In the genomic region with DNA sequence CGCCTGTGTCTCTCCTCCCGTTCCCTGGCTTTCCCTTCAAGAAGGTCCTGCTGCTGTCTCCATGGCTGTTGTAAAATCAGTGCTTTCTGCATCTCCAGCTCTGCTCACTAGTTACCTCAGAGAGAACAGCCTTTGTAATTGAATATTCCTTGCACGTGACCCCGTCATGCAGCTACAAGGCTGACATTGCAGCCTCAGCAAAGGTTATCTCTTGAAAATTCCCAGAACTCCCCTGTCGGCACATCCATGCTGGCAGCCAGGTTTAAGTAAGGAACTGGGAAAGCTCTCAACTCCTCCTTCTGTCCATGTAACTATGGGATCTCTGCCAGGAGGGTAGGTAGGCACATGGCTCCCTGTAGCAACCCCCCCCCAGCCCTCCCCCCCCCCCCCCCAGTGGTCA, we compare ENCODE assay signal across 11 mouse cellular contexts.
DNase-seq lines count a peak whose midpoint lies in the region; ATAC-seq and TF ChIP-seq lines count a peak whose summit lies in the region.
"Had no signal": no experiment of that assay in that cellular context is flagged by ENCODE, and none has a peak within 500 bp of the region (broad histone marks: within the 10 kb centered on the region; RNA-seq: fewer than 3 reads in every experiment).

No protein-coding gene starts in this region.

- no peak overlapping the region for H3K4me2 ChIP-seq in forebrain, embryonic 12.5 days
- H3K4me2 ChIP-seq in forebrain, embryonic 11.5 days (ENCODE audit: low read depth, low read length, severe bottlenecking) = no peak overlapping the region
- no peak overlapping the region for H3K4me2 ChIP-seq in midbrain, embryonic 13.5 days (replicated peaks)
- no peak overlapping the region for H3K4me2 ChIP-seq in hindbrain, postnatal 0 days (ENCODE audit: low read depth, low read length)
- H3K4me2 ChIP-seq: embryonic facial prominence, embryonic 12.5 days; liver, embryonic 11.5 days had no signal

- peaks cover 61% of the 10 kb centered on the region for H3K4me1 ChIP-seq in forebrain, embryonic 12.5 days
- H3K4me1 ChIP-seq in forebrain, embryonic 11.5 days (replicated peaks; ENCODE audit: control insufficient read depth, insufficient read depth, low read length) = peaks cover 8% of the 10 kb centered on the region
- peaks cover 75% of the 10 kb centered on the region for H3K4me1 ChIP-seq in midbrain, embryonic 13.5 days (replicated peaks)
- peaks cover 77% of the 10 kb centered on the region for H3K4me1 ChIP-seq in midbrain, embryonic 10.5 days
- H3K4me1 ChIP-seq in hindbrain, postnatal 0 days (ENCODE audit: insufficient read depth, low read length) = peaks cover 39% of the 10 kb centered on the region

- 0 out of 2 replicates have a peak overlapping the region, but pooled peaks have one; percentile 33 for H3K9ac ChIP-seq in forebrain, embryonic 12.5 days
- no peak overlapping the region for H3K9ac ChIP-seq in forebrain, embryonic 11.5 days (ENCODE audit: low read length)
- no peak overlapping the region for H3K9ac ChIP-seq in midbrain, embryonic 13.5 days (replicated peaks)
- no peak overlapping the region for H3K9ac ChIP-seq in hindbrain, postnatal 0 days (replicated peaks; ENCODE audit: low read length)
- H3K9ac ChIP-seq: embryonic facial prominence, embryonic 12.5 days had no signal

- DNase-seq in forebrain, embryonic 11.5 days (ENCODE audit: low spot score) = no peak
- no peak for DNase-seq in midbrain, embryonic 10.5 days (ENCODE audit: low spot score)
- peak; percentile 47 for DNase-seq in hindbrain, postnatal 0 days (ENCODE audit: low spot score)
- DNase-seq in yolk sac, embryonic 10.5 days (ENCODE audit: low spot score) = peak; percentile 67
- DNase-seq in lung, postnatal 14 days = no peak
- DNase-seq: gastrocnemius, postnatal 14 days had no signal

- 70% methylated on average over 5 of the region's 5 CpGs for WGBS in forebrain, embryonic 12.5 days
- WGBS in forebrain, embryonic 11.5 days = 76% methylated on average over 5 of the region's 5 CpGs
- 63% methylated on average over 5 of the region's 5 CpGs for WGBS in midbrain, embryonic 13.5 days
- WGBS in midbrain, embryonic 10.5 days = 70% methylated on average over 5 of the region's 5 CpGs
- 34% methylated on average over 5 of the region's 5 CpGs for WGBS in hindbrain, postnatal 0 days

- H3K9me3 ChIP-seq in forebrain, embryonic 12.5 days = no peaks in the 10 kb centered on the region
- no peaks in the 10 kb centered on the region for H3K9me3 ChIP-seq in forebrain, embryonic 11.5 days (ENCODE audit: control insufficient read depth, low read length)
- no peaks in the 10 kb centered on the region for H3K9me3 ChIP-seq in midbrain, embryonic 13.5 days
- H3K9me3 ChIP-seq in midbrain, embryonic 10.5 days (replicated peaks) = no peaks in the 10 kb centered on the region
- H3K9me3 ChIP-seq in hindbrain, postnatal 0 days (ENCODE audit: low read length) = no peaks in the 10 kb centered on the region
- H3K9me3 ChIP-seq: embryonic facial prominence, embryonic 12.5 days had no signal

- H3K4me3 ChIP-seq in forebrain, embryonic 12.5 days (replicated peaks) = no peak overlapping the region
- H3K4me3 ChIP-seq in forebrain, embryonic 11.5 days (ENCODE audit: low read depth, low read length) = no peak overlapping the region
- no peak overlapping the region for H3K4me3 ChIP-seq in midbrain, embryonic 13.5 days (replicated peaks)
- H3K4me3 ChIP-seq in midbrain, embryonic 10.5 days = no peak overlapping the region
- H3K4me3 ChIP-seq in hindbrain, postnatal 0 days (ENCODE audit: low read length) = no peak overlapping the region
- H3K4me3 ChIP-seq: embryonic facial prominence, embryonic 12.5 days had no signal

- H3K27ac ChIP-seq in forebrain, embryonic 12.5 days = no peak overlapping the region
- no peak overlapping the region for H3K27ac ChIP-seq in forebrain, embryonic 11.5 days (ENCODE audit: low read depth, low read length)
- peak overlapping the region; percentile 27 for H3K27ac ChIP-seq in midbrain, embryonic 13.5 days
- H3K27ac ChIP-seq in midbrain, embryonic 10.5 days (replicated peaks) = no peak overlapping the region
- H3K27ac ChIP-seq in hindbrain, postnatal 0 days = peak overlapping the region; percentile 11; the same call in 1 of the 2 replicates
- H3K27ac ChIP-seq: embryonic facial prominence, embryonic 12.5 days had no signal

- H3K36me3 ChIP-seq in forebrain, embryonic 12.5 days (replicated peaks) = no peaks in the 10 kb centered on the region
- H3K36me3 ChIP-seq in forebrain, embryonic 11.5 days (ENCODE audit: control insufficient read depth, insufficient read depth, low read length) = no peaks in the 10 kb centered on the region
- no peaks in the 10 kb centered on the region for H3K36me3 ChIP-seq in midbrain, embryonic 13.5 days
- no peaks in the 10 kb centered on the region for H3K36me3 ChIP-seq in midbrain, embryonic 10.5 days
- no peaks in the 10 kb centered on the region for H3K36me3 ChIP-seq in hindbrain, postnatal 0 days (ENCODE audit: insufficient read depth, low read length)
- H3K36me3 ChIP-seq: embryonic facial prominence, embryonic 12.5 days had no signal

- no peaks in the 10 kb centered on the region for H3K27me3 ChIP-seq in forebrain, embryonic 12.5 days
- no peaks in the 10 kb centered on the region for H3K27me3 ChIP-seq in forebrain, embryonic 11.5 days (ENCODE audit: control insufficient read depth, insufficient read depth, low read length)
- H3K27me3 ChIP-seq in midbrain, embryonic 13.5 days = no peaks in the 10 kb centered on the region
- no peaks in the 10 kb centered on the region for H3K27me3 ChIP-seq in midbrain, embryonic 10.5 days (ENCODE audit: low read depth, poor library complexity, severe bottlenecking)
- no peaks in the 10 kb centered on the region for H3K27me3 ChIP-seq in hindbrain, postnatal 0 days (ENCODE audit: insufficient read depth, low read length)
- H3K27me3 ChIP-seq: embryonic facial prominence, embryonic 12.5 days had no signal

- no peak for TF ChIP-seq CTCF in hindbrain, postnatal 0 days (IDR thresholded peaks at IDR 0.05; ENCODE audit: low read depth)

- ATAC-seq in forebrain, embryonic 12.5 days (ENCODE audit: low FRiP score) = no peak
- ATAC-seq in forebrain, embryonic 11.5 days (replicated peaks; ENCODE audit: low FRiP score) = no peak
- ATAC-seq in midbrain, embryonic 13.5 days = peak; percentile 51
- ATAC-seq in hindbrain, postnatal 0 days = peak; percentile 65
- no peak for ATAC-seq in megakaryocyte, adult 5-6 weeks (ENCODE audit: poor library complexity, severe bottlenecking)

Comparison
In these comparisons a context has a peak if more than half of its experiments do, and no peak if none do; other contexts are left out.
1. H3K27ac ChIP-seq: peak in midbrain, embryonic 13.5 days (single experiment) and hindbrain, postnatal 0 days (single experiment); none in forebrain, embryonic 12.5 days (single experiment), forebrain, embryonic 11.5 days (single experiment) and midbrain, embryonic 10.5 days (single experiment).
2. ATAC-seq: peak in midbrain, embryonic 13.5 days (single experiment) and hindbrain, postnatal 0 days (single experiment); none in forebrain, embryonic 12.5 days (single experiment), forebrain, embryonic 11.5 days (single experiment) and megakaryocyte, adult 5-6 weeks (single experiment).
3. DNase-seq: peak in hindbrain, postnatal 0 days (single experiment) and yolk sac, embryonic 10.5 days (single experiment); none in forebrain, embryonic 11.5 days (single experiment), midbrain, embryonic 10.5 days (single experiment) and lung, postnatal 14 days (single experiment).